Mouse (Mus musculus): Measurements from ENCODE around the gene Foxg1. TPM values are rescaled to one million over a fixed set of nuclear protein-coding genes. Genes with fewer than 3 reads are reported as not detected.
A peak's percentile ranks its signal among the peaks of the same experiment; 100 is the strongest.

Foxg1 gene
- polyA plus RNA-seq, 1 experiment from 2014 or later, result not detected

DNA sequence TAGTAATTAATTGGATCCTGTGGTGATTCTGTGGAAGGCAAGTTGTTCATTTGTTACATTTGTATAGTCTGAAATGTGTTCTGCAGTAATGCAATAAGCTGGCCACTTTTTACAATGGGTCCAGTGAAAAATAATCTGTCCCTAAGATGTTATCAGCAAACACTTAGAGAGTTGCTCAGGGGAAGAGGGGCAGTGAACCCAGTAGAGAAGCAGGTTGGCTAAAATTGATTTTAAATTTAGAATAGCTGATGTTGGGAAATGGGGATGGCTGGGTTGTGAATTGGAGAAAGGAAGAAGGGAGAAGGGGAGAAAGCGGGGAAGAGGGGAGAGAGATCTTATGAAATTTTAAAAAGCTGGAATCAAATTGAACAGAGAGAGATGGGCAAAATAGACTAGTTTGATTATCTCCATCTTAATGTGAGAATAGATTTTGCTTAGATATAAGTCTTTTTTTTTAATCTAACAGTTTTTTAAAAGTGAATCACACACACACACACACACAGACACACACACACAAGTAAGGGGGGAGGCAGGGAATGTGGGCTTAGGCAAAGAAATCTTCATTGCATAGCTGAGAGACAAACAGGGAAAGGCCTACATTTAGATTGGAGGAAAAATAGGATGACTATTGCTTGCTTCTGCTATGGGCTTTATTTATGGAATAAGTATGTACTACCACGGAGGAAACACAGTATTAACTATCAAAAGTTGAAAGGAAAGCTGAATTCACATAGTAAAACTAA, 5.6 kb downstream of the Foxg1 start:
- ATAC-seq (ENCODE audit: insufficient number of reproducible peaks, low FRiP score, low TSS enrichment, low read depth), result no peak
- Histone ChIP-seq H3K4me3 (no peak overlapping the region), H3K9me3 (no peaks in the 10 kb centered on the region; the same call in 1 of the 2 replicates), H3K4me2 (no peak overlapping the region), H3K36me3 (no peaks in the 10 kb centered on the region), H3K9ac (no peak overlapping the region), H3K27me3 (peaks cover 73% of the 10 kb centered on the region), H3K4me1 (peaks cover 27% of the 10 kb centered on the region), H3K27ac (no peak overlapping the region)
- 16% methylated on average over 2 of the region's 2 CpGs for WGBS

DNA sequence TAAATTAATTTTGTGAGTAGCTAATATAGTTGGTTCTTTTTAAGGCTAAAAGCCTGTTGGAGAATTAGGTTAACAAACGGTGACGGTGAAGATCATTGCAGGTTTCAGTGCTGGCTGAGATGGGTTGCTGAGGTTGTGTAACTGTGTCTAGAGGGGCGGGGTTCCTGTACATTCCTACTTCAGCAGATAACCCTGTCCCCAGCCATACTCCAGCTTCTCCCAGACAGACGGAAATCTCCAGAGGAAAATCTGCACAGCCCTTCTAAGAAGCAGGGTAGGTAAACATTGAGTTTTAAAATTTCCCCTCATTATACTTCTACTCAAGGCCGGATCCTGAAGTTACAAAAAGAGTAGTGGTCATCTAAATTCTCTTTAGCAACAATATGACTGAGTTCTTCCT, 7.2 kb downstream of the Foxg1 start:
- no peak for ATAC-seq (ENCODE audit: insufficient number of reproducible peaks, low FRiP score, low TSS enrichment, low read depth)
- WGBS, result under 1% methylated on average over 5 of the region's 5 CpGs
- H3K27ac ChIP-seq, result no peak overlapping the region
- H3K4me1 ChIP-seq, result peaks cover 12% of the 10 kb centered on the region
- no peak overlapping the region for H3K4me3 ChIP-seq
- H3K27me3 ChIP-seq, result peaks cover 69% of the 10 kb centered on the region
- H3K36me3 ChIP-seq, result no peaks in the 10 kb centered on the region
- H3K4me2 ChIP-seq, result no peak overlapping the region
- H3K9ac ChIP-seq, result no peak overlapping the region
- no peaks in the 10 kb centered on the region; the same call in 1 of the 2 replicates for H3K9me3 ChIP-seq

DNA sequence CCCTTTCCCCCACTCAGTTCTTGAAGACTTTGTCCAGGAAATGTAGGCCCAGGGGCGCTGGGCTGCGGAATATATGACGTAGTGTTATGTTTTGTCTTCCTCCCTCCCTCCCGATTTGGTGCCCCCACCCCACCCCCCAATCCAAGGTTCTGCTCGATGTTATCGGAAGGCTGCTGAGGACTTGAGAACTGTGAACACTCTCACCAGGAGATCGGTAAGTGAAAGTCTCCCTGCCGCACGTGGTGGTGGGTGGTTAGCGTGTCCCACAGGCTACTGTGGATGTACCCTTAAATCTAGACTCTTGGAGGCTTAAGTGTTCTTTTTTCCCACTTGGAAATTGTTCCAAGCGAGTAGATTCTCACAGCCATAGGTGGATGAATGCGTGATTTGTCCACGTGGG, 7.8 kb downstream of the Foxg1 start:
- 3% methylated on average over 13 of the region's 13 CpGs for WGBS
- no peak overlapping the region for H3K9ac ChIP-seq
- no peak for ATAC-seq (ENCODE audit: insufficient number of reproducible peaks, low FRiP score, low TSS enrichment, low read depth)

DNA sequence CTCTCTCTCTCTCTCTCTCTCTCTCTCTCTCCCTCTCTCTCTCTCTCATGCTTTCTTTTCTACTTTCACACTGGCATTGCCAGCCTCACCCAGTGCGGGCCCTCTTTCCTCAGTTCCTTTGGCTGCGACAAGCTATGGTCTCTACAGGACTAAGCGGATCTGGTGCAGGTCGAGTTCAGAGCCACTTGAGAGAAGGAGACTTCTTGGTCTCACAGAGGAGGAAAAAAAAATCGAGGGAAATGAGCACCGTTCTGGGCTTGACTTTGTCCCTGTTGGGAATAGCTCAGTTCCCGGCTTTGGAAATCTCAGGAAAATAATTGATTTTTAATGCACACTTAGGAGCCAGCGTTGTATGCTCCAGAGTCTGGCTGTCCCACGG, 8.5 kb downstream of the Foxg1 start:
- no peak for ATAC-seq (ENCODE audit: insufficient number of reproducible peaks, low FRiP score, low TSS enrichment, low read depth)
- 1% methylated on average over 9 of the region's 9 CpGs for WGBS
- H3K4me2 ChIP-seq, result 0 out of 2 replicates have a peak overlapping the region, but pooled peaks have one; percentile 21
- H3K4me3 ChIP-seq, result peak overlapping the region; percentile 12; the same call in 1 of the 2 replicates
- H3K4me1 ChIP-seq, result peaks cover 8% of the 10 kb centered on the region
- H3K9ac ChIP-seq, result no peak overlapping the region
- no peaks in the 10 kb centered on the region; the same call in 1 of the 2 replicates for H3K9me3 ChIP-seq
- H3K36me3 ChIP-seq, result no peaks in the 10 kb centered on the region
- H3K27ac ChIP-seq, result no peak overlapping the region
- peaks cover 66% of the 10 kb centered on the region for H3K27me3 ChIP-seq

More for the DNA sequence above, 7.8 kb downstream of the Foxg1 start:
- Histone ChIP-seq H3K4me3 (no peak overlapping the region), H3K27ac (no peak overlapping the region), H3K4me1 (peaks cover 8% of the 10 kb centered on the region), H3K4me2 (no peak overlapping the region), H3K9me3 (no peaks in the 10 kb centered on the region; the same call in 1 of the 2 replicates), H3K36me3 (no peaks in the 10 kb centered on the region), H3K27me3 (peaks cover 69% of the 10 kb centered on the region)

DNA sequence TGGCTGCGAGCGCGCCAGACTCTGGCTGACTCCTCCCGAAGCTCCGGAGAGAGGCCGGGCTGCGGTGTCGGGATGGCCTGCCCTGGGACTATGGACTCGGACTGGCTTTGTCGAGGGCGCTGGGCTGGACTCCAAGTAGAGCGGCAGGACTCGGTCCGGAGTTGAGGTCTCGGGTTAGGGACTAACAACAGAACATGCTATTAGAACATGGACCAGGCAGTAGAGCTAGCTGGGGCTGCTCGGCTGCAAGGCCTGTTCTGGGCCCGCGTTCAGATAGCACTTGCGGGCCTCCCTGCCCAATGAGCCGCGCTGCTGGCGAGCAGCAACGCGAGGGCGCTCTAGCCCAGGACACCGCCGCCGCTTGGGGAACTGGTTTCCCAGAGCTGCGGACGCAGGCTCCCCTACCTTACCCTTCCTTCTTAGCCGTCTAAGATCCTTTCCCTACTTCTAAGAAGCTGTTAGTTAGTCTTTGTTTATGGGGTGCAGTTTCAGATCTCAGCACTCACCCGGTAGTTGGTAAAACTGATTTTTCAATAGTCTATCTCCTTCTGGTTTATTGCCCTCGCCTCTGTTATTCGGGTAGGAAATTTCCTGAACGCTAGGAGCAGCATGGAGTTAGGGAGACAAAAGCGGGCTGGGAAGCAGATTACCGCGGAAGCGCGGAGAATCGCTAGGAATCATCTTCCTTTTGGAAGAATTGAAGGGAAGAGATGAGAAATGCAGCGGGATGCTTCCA, 9.0 kb downstream of the Foxg1 start:
- under 1% methylated on average over 42 of the region's 42 CpGs for WGBS
- Histone ChIP-seq H3K27me3 (peaks cover 66% of the 10 kb centered on the region), H3K27ac (no peak overlapping the region), H3K9ac (no peak overlapping the region), H3K4me3 (peak overlapping the region; percentile 12), H3K36me3 (no peaks in the 10 kb centered on the region), H3K9me3 (no peaks in the 10 kb centered on the region), H3K4me2 (0 out of 2 replicates have a peak overlapping the region, but pooled peaks have one; percentile 21), H3K4me1 (peaks cover 8% of the 10 kb centered on the region)
- ATAC-seq (ENCODE audit: insufficient number of reproducible peaks, low FRiP score, low TSS enrichment, low read depth), result peak; percentile 69

DNA sequence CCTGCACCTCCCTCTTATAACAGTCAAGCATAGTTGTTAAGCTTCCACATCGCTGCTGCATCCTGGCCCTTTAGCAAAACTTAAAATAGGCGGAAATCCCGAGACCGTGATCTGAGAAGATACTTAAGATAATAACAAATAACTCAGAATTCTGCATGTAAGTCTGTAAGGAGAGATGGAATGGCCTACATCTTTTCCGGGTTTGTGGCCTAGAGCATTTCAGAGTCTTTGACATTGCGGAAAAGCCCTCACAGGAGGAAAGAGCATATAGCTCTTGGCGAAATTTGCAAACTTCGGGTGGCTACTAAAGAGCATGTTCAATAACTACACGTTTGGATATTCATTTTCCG, 9.6 kb downstream of the Foxg1 start:
- WGBS, result 2% methylated on average over 10 of the region's 10 CpGs
- Histone ChIP-seq H3K4me2 (no peak overlapping the region), H3K36me3 (no peaks in the 10 kb centered on the region), H3K9me3 (no peaks in the 10 kb centered on the region), H3K27ac (no peak overlapping the region), H3K9ac (no peak overlapping the region), H3K4me3 (peak overlapping the region; percentile 12; the same call in 1 of the 2 replicates), H3K4me1 (peaks cover 8% of the 10 kb centered on the region), H3K27me3 (peaks cover 70% of the 10 kb centered on the region)
- no peak for ATAC-seq (ENCODE audit: insufficient number of reproducible peaks, low FRiP score, low TSS enrichment, low read depth)

DNA sequence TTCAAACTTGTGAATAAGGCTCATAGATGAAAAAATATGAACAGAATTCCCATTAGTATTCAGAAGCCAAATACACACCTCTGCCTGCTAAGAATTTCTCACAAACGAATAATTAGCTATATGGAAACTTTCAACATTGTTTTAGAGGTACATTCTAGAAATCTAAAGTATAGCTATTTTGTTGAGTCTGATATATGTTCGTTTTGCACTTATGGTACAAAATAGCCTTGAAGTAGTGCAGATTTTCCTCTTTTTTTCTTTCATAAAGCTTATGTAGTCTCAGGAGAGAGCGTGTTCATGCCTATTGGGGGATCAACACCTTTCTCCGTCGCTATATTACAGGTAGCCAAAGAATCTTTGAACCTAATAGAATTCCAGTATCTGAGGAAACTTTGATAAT, 10.4 kb downstream of the Foxg1 start:
- Histone ChIP-seq H3K27ac (no peak overlapping the region), H3K36me3 (no peaks in the 10 kb centered on the region), H3K4me1 (peaks cover 8% of the 10 kb centered on the region), H3K9ac (no peak overlapping the region), H3K27me3 (peaks cover 74% of the 10 kb centered on the region), H3K9me3 (no peaks in the 10 kb centered on the region), H3K4me2 (no peak overlapping the region), H3K4me3 (no peak overlapping the region)
- WGBS, result 3% methylated on average over 5 of the region's 5 CpGs
- ATAC-seq (ENCODE audit: insufficient number of reproducible peaks, low FRiP score, low TSS enrichment, low read depth), result no peak

DNA sequence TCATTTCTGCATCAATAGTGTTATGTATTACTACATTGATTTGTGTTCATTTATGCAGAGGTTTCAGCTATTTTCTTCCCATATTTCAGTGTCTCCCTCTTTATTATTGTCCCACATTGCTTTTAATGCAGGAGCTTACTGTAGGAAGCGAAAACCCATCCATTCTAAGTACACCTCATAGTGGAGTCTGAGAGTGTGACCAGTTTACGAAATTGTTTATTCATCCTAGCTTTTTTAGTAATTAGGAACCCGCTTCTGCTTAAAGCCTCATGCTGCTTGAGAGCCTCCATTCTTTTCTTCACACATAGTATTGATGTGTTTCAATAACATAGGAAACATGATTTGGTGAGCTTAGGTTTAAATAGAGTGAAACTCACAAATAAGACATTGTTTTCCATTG, 11.2 kb downstream of the Foxg1 start:
- no peak for ATAC-seq (ENCODE audit: insufficient number of reproducible peaks, low FRiP score, low TSS enrichment, low read depth)
- Histone ChIP-seq H3K4me3 (no peak overlapping the region), H3K9ac (no peak overlapping the region), H3K4me2 (no peak overlapping the region), H3K9me3 (no peaks in the 10 kb centered on the region), H3K27me3 (peaks cover 76% of the 10 kb centered on the region), H3K4me1 (peaks cover 8% of the 10 kb centered on the region), H3K36me3 (no peaks in the 10 kb centered on the region), H3K27ac (no peak overlapping the region)
- WGBS, result 11% methylated on average over 3 of the region's 3 CpGs

DNA sequence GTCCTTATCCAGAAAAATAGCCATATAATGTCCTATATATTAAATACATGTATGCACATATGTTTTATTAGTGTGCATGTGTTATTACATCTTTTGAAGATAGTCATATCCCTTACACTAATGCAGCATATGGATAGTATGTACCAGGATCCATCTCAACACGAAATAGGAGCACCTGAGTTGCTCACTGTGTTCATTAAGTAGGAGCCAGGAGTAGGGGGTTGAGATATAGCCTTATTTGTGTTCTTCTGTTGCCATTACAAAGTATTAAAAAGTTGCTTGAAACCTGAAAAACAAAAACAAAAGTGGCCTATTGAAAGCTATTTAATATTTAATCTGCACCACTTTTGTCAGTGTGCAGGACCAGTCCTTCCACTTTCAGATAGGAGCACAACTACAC, 11.7 kb downstream of the Foxg1 start:
- H3K4me3 ChIP-seq, result no peak overlapping the region
- ATAC-seq (ENCODE audit: insufficient number of reproducible peaks, low FRiP score, low TSS enrichment, low read depth), result no peak
- H3K9me3 ChIP-seq, result no peaks in the 10 kb centered on the region
- H3K27ac ChIP-seq, result no peak overlapping the region
- H3K4me1 ChIP-seq, result peaks cover 8% of the 10 kb centered on the region
- WGBS, result 4% methylated on average over 1 of the region's 1 CpGs
- H3K4me2 ChIP-seq, result no peak overlapping the region
- H3K27me3 ChIP-seq, result peaks cover 78% of the 10 kb centered on the region
- H3K9ac ChIP-seq, result no peak overlapping the region
- H3K36me3 ChIP-seq, result no peaks in the 10 kb centered on the region

DNA sequence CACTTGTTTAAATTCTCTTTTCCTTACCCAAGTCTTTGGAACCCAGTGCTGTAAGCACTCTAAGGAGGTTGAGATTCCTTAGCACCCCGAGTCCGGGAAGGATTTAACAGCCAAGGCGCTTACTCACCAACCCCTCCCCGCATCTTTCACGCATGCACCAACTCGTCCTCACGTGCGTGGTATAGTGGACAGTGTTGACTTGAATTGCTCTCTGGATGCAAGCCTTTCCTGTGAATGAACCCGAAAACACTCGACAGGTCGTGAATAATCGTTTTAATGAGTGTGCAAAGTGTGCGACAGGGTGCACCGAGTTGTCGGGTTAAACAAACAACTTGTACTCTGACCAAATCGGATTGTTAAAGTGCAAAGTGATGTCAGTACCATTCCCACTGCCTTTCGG, 12.4 kb downstream of the Foxg1 start:
- H3K9ac ChIP-seq, result no peak overlapping the region
- under 1% methylated on average over 17 of the region's 17 CpGs for WGBS
- H3K4me1 ChIP-seq, result peaks cover 8% of the 10 kb centered on the region
- H3K27me3 ChIP-seq, result peaks cover 78% of the 10 kb centered on the region
- H3K36me3 ChIP-seq, result no peaks in the 10 kb centered on the region
- H3K4me2 ChIP-seq, result no peak overlapping the region
- H3K27ac ChIP-seq, result no peak overlapping the region
- no peak for ATAC-seq (ENCODE audit: insufficient number of reproducible peaks, low FRiP score, low TSS enrichment, low read depth)
- H3K4me3 ChIP-seq, result no peak overlapping the region
- no peaks in the 10 kb centered on the region for H3K9me3 ChIP-seq

DNA sequence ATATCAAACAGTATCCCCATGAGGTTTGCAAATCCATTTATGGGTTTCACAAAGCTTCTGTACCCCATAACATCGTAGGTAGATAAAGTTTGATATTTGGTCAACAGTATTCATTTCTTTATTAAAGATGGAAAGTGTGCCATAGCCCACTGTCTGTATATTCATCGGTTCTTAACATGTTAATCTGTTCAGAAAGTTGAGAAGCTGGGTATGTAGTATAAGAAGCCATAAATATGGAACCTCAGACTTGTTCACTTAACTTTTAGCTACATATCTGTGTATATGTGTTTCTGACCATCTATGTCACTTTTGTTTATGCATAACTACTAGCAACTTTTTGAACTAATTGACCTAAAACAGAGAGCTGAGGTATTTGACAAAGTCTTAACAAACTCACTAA, 13.5 kb downstream of the Foxg1 start:
- Histone ChIP-seq H3K4me2 (no peak overlapping the region), H3K27ac (no peak overlapping the region), H3K36me3 (no peaks in the 10 kb centered on the region), H3K27me3 (peaks cover 78% of the 10 kb centered on the region), H3K9me3 (no peaks in the 10 kb centered on the region), H3K4me3 (no peak overlapping the region), H3K4me1 (peaks cover 9% of the 10 kb centered on the region), H3K9ac (no peak overlapping the region)
- ATAC-seq (ENCODE audit: insufficient number of reproducible peaks, low FRiP score, low TSS enrichment, low read depth), result no peak
- 12% methylated on average over 2 of the region's 2 CpGs for WGBS

DNA sequence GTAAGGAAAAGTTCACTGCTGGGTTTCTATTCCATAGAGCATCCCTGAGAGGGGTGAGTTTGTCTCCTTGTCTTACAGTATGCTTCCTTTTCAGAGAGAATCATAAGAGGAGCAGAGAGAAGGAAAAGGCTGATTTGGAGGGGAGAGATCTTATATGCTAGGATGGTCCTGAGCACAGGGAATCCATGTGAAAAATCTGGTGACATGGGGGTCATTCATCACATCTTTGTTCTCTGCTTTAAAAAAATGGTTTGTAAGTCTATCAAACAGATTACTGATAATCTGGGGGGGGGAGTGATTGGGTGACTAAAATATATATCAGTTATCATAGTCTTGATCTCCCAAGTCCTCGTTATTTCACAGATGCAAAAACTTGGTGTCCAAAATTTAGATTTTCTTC, 14.3 kb downstream of the Foxg1 start:
- H3K4me2 ChIP-seq, result no peak overlapping the region
- WGBS, result 29% methylated on average over 1 of the region's 1 CpGs
- no peak for ATAC-seq (ENCODE audit: insufficient number of reproducible peaks, low FRiP score, low TSS enrichment, low read depth)

More for the DNA sequence above, 14.3 kb downstream of the Foxg1 start:
- Histone ChIP-seq H3K27ac (no peak overlapping the region), H3K9ac (no peak overlapping the region), H3K4me3 (no peak overlapping the region), H3K27me3 (peaks cover 78% of the 10 kb centered on the region), H3K4me1 (peaks cover 10% of the 10 kb centered on the region), H3K36me3 (no peaks in the 10 kb centered on the region), H3K9me3 (no peaks in the 10 kb centered on the region)
